Mouse (Mus musculus): ENCODE data around the gene Tmem130. TPM values are rescaled to one million over a fixed set of nuclear protein-coding genes. Genes with fewer than 3 reads are reported as not detected.

Tmem130 gene
- polyA plus RNA-seq, 1 experiment from 2014 or later, result 2.1 TPM

GRCm38 (mm10) chr5:144733953-144734352 lies 27.7 kb downstream of the Tmem130 start:
- no peak overlapping the region for H3K27ac ChIP-seq
- WGBS, result 29% methylated on average over 4 of the region's 4 CpGs
- ATAC-seq (ENCODE audit: insufficient number of reproducible peaks, insufficient read depth, low FRiP score, low TSS enrichment, low read depth), result no peak
- peaks cover 5% of the 10 kb centered on the region for H3K27me3 ChIP-seq
- no peaks in the 10 kb centered on the region for H3K36me3 ChIP-seq
- H3K4me2 ChIP-seq, result no peak overlapping the region
- no peak overlapping the region for H3K4me3 ChIP-seq
- no peaks in the 10 kb centered on the region for H3K4me1 ChIP-seq
- H3K9me3 ChIP-seq, result no peaks in the 10 kb centered on the region
- H3K9ac ChIP-seq, result no peak overlapping the region

GRCm38 (mm10) chr5:144729216-144729615 lies 32.4 kb downstream of the Tmem130 start:
- 59% methylated on average over 8 of the region's 8 CpGs for WGBS
- no peaks in the 10 kb centered on the region for H3K36me3 ChIP-seq
- no peak for ATAC-seq (ENCODE audit: insufficient number of reproducible peaks, insufficient read depth, low FRiP score, low TSS enrichment, low read depth)
- H3K4me1 ChIP-seq, result no peaks in the 10 kb centered on the region
- no peak overlapping the region for H3K27ac ChIP-seq
- no peak overlapping the region for H3K9ac ChIP-seq
- H3K4me2 ChIP-seq, result no peak overlapping the region
- H3K27me3 ChIP-seq, result peaks cover 23% of the 10 kb centered on the region
- no peaks in the 10 kb centered on the region for H3K9me3 ChIP-seq
- no peak overlapping the region for H3K4me3 ChIP-seq

GRCm38 (mm10) chr5:144728237-144728636 lies 33.4 kb downstream of the Tmem130 start:
- WGBS, result 18% methylated on average over 5 of the region's 5 CpGs
- H3K9me3 ChIP-seq, result no peaks in the 10 kb centered on the region
- ATAC-seq (ENCODE audit: insufficient number of reproducible peaks, insufficient read depth, low FRiP score, low TSS enrichment, low read depth), result no peak

GRCm38 (mm10) chr5:144727119-144727518 lies 34.5 kb downstream of the Tmem130 start:
- H3K4me2 ChIP-seq, result no peak overlapping the region
- no peak for ATAC-seq (ENCODE audit: insufficient number of reproducible peaks, insufficient read depth, low FRiP score, low TSS enrichment, low read depth)

More at GRCm38 (mm10) chr5:144728237-144728636, 33.4 kb downstream of the Tmem130 start:
- no peak overlapping the region for H3K27ac ChIP-seq
- H3K4me1 ChIP-seq, result no peaks in the 10 kb centered on the region
- H3K4me2 ChIP-seq, result no peak overlapping the region
- peaks cover 23% of the 10 kb centered on the region for H3K27me3 ChIP-seq
- H3K36me3 ChIP-seq, result no peaks in the 10 kb centered on the region
- H3K9ac ChIP-seq, result no peak overlapping the region
- no peak overlapping the region for H3K4me3 ChIP-seq

GRCm38 (mm10) chr5:144725554-144725953 lies 36.1 kb downstream of the Tmem130 start:
- H3K4me3 ChIP-seq, result no peak overlapping the region
- H3K4me2 ChIP-seq, result no peak overlapping the region
- 81% methylated on average over 3 of the region's 3 CpGs for WGBS
- no peak for ATAC-seq (ENCODE audit: insufficient number of reproducible peaks, insufficient read depth, low FRiP score, low TSS enrichment, low read depth)
- peaks cover 1% of the 10 kb centered on the region; the same call in 1 of the 2 replicates for H3K4me1 ChIP-seq
- H3K36me3 ChIP-seq, result no peaks in the 10 kb centered on the region
- H3K9ac ChIP-seq, result no peak overlapping the region
- no peaks in the 10 kb centered on the region for H3K9me3 ChIP-seq
- peaks cover 23% of the 10 kb centered on the region for H3K27me3 ChIP-seq
- no peak overlapping the region for H3K27ac ChIP-seq

More at GRCm38 (mm10) chr5:144727119-144727518, 34.5 kb downstream of the Tmem130 start:
- H3K27me3 ChIP-seq, result peaks cover 23% of the 10 kb centered on the region
- H3K4me1 ChIP-seq, result no peaks in the 10 kb centered on the region
- H3K27ac ChIP-seq, result no peak overlapping the region
- no peaks in the 10 kb centered on the region for H3K9me3 ChIP-seq
- H3K36me3 ChIP-seq, result no peaks in the 10 kb centered on the region
- no peak overlapping the region for H3K4me3 ChIP-seq
- H3K9ac ChIP-seq, result no peak overlapping the region
- WGBS, result 5% methylated on average over 9 of the region's 9 CpGs

GRCm38 (mm10) chr5:144724926-144725325 lies 36.7 kb downstream of the Tmem130 start:
- ATAC-seq (ENCODE audit: insufficient number of reproducible peaks, insufficient read depth, low FRiP score, low TSS enrichment, low read depth), result no peak
- no peak overlapping the region for H3K27ac ChIP-seq
- peaks cover 7% of the 10 kb centered on the region; the same call in 1 of the 2 replicates for H3K4me1 ChIP-seq
- no peaks in the 10 kb centered on the region for H3K36me3 ChIP-seq
- no peak overlapping the region for H3K4me3 ChIP-seq
- WGBS, result 37% methylated on average over 2 of the region's 2 CpGs
- no peak overlapping the region for H3K9ac ChIP-seq
- no peak overlapping the region for H3K4me2 ChIP-seq
- no peaks in the 10 kb centered on the region for H3K9me3 ChIP-seq
- peaks cover 23% of the 10 kb centered on the region for H3K27me3 ChIP-seq

- Histone ChIP-seq H3K4me1 (peaks cover 10% of the 10 kb centered on the region; the same call in 1 of the 2 replicates), H3K36me3 (no peaks in the 10 kb centered on the region), H3K27me3 (peaks cover 3% of the 10 kb centered on the region; the same call in 1 of the 2 replicates), H3K4me2 (no peak overlapping the region), H3K27ac (no peak overlapping the region), H3K4me3 (no peak overlapping the region), H3K9me3 (no peaks in the 10 kb centered on the region), H3K9ac (no peak overlapping the region)
- no peak for ATAC-seq (ENCODE audit: insufficient number of reproducible peaks, insufficient read depth, low FRiP score, low TSS enrichment, low read depth)
- WGBS, result 56% methylated on average over 4 of the region's 4 CpGs
Measured at GRCm38 (mm10) chr5:144720281-144720680, 41.3 kb downstream of the Tmem130 start.

GRCm38 (mm10) chr5:144719781-144720180 lies 41.8 kb downstream of the Tmem130 start:
- H3K27me3 ChIP-seq, result peaks cover 3% of the 10 kb centered on the region; the same call in 1 of the 2 replicates
- 47% methylated on average over 6 of the region's 6 CpGs for WGBS
- H3K4me2 ChIP-seq, result no peak overlapping the region
- peaks cover 10% of the 10 kb centered on the region; the same call in 1 of the 2 replicates for H3K4me1 ChIP-seq
- no peak for ATAC-seq (ENCODE audit: insufficient number of reproducible peaks, insufficient read depth, low FRiP score, low TSS enrichment, low read depth)
- H3K9ac ChIP-seq, result no peak overlapping the region
- no peaks in the 10 kb centered on the region for H3K9me3 ChIP-seq
- H3K4me3 ChIP-seq, result no peak overlapping the region
- H3K36me3 ChIP-seq, result no peaks in the 10 kb centered on the region
- no peak overlapping the region for H3K27ac ChIP-seq

- Histone ChIP-seq H3K4me1 (peaks cover 10% of the 10 kb centered on the region; the same call in 1 of the 2 replicates), H3K9me3 (no peaks in the 10 kb centered on the region), H3K4me3 (no peak overlapping the region), H3K9ac (no peak overlapping the region), H3K27ac (no peak overlapping the region), H3K36me3 (no peaks in the 10 kb centered on the region), H3K4me2 (no peak overlapping the region), H3K27me3 (peaks cover 3% of the 10 kb centered on the region; the same call in 1 of the 2 replicates)
- WGBS, result 66% methylated on average over 6 of the region's 6 CpGs
- no peak for ATAC-seq (ENCODE audit: insufficient number of reproducible peaks, insufficient read depth, low FRiP score, low TSS enrichment, low read depth)
Measured at GRCm38 (mm10) chr5:144717186-144717585, 44.4 kb downstream of the Tmem130 start.

GRCm38 (mm10) chr5:144713371-144713770 lies 48.2 kb downstream of the Tmem130 start:
- Histone ChIP-seq H3K4me2 (no peak overlapping the region), H3K27ac (no peak overlapping the region), H3K36me3 (no peaks in the 10 kb centered on the region), H3K9me3 (no peaks in the 10 kb centered on the region), H3K4me3 (no peak overlapping the region), H3K27me3 (peaks cover 3% of the 10 kb centered on the region; the same call in 1 of the 2 replicates), H3K9ac (no peak overlapping the region), H3K4me1 (no peaks in the 10 kb centered on the region)
- 84% methylated on average over 10 of the region's 10 CpGs for WGBS
- ATAC-seq (ENCODE audit: insufficient number of reproducible peaks, insufficient read depth, low FRiP score, low TSS enrichment, low read depth), result no peak

GRCm38 (mm10) chr5:144707603-144708002 lies 54.0 kb downstream of the Tmem130 start:
- WGBS, result 90% methylated on average over 6 of the region's 6 CpGs
- ATAC-seq (ENCODE audit: insufficient number of reproducible peaks, insufficient read depth, low FRiP score, low TSS enrichment, low read depth), result no peak
- peaks cover 8% of the 10 kb centered on the region; the same call in 1 of the 2 replicates for H3K4me1 ChIP-seq
- H3K36me3 ChIP-seq, result no peaks in the 10 kb centered on the region
- H3K4me2 ChIP-seq, result no peak overlapping the region
- no peak overlapping the region for H3K4me3 ChIP-seq
- H3K9ac ChIP-seq, result no peak overlapping the region
- no peak overlapping the region for H3K27ac ChIP-seq
- H3K9me3 ChIP-seq, result no peaks in the 10 kb centered on the region
- no peaks in the 10 kb centered on the region for H3K27me3 ChIP-seq

- H3K4me1 ChIP-seq, result peaks cover 8% of the 10 kb centered on the region; the same call in 1 of the 2 replicates
- no peaks in the 10 kb centered on the region for H3K9me3 ChIP-seq
- H3K27me3 ChIP-seq, result 0 out of 2 replicates have a peak, but pooled peaks cover 3% of the 10 kb centered on the region
- WGBS, result 51% methylated on average over 20 of the region's 20 CpGs
- no peak overlapping the region for H3K4me3 ChIP-seq
- H3K36me3 ChIP-seq, result no peaks in the 10 kb centered on the region
- ATAC-seq (ENCODE audit: insufficient number of reproducible peaks, insufficient read depth, low FRiP score, low TSS enrichment, low read depth), result peak; percentile 48; the same call in 1 of the 2 replicates
- H3K9ac ChIP-seq, result no peak overlapping the region
- H3K27ac ChIP-seq, result no peak overlapping the region
- no peak overlapping the region for H3K4me2 ChIP-seq
Measured at GRCm38 (mm10) chr5:144703464-144704368, 57.9 kb downstream of the Tmem130 start.

Data from embryonic facial prominence, embryonic 13.5 days (tissue).